16 mouse cellular contexts compared by ENCODE assay signal in genomic region chr17:64489769-64490335, GRCm38 (mm10).
"Had no signal": no experiment of that assay in that cellular context is flagged by ENCODE, and none has a peak within 500 bp of the region (broad histone marks: within the 10 kb centered on the region; RNA-seq: fewer than 3 reads in every experiment).

No protein-coding gene starts in this region.

- H3K27me3 ChIP-seq: limb, embryonic 13.5 days; midbrain, embryonic 13.5 days; neural tube, embryonic 13.5 days had no signal

- H3K36me3 ChIP-seq: limb, embryonic 10.5 days; limb, embryonic 13.5 days; midbrain, embryonic 10.5 days; midbrain, embryonic 13.5 days; neural tube, embryonic 13.5 days had no signal

- H3K4me3 ChIP-seq: limb, embryonic 10.5 days; limb, embryonic 13.5 days; midbrain, embryonic 10.5 days; midbrain, embryonic 13.5 days; myocyte; neural tube, embryonic 13.5 days had no signal

- ATAC-seq: intestine, embryonic 16.5 days; lung, postnatal 0 days had no signal

- DNase-seq: kidney, adult 18-20 months; kidney, adult 9 months; kidney, postnatal 14 days; kidney, postnatal 4 days; lung, embryonic 14.5 days; thymus, adult 18-20 months; thymus, postnatal 4 days had no signal

- H3K4me1 ChIP-seq: limb, embryonic 10.5 days; limb, embryonic 13.5 days; midbrain, embryonic 13.5 days had no signal

- H3K9ac ChIP-seq: limb, embryonic 13.5 days; lung, embryonic 14.5 days; midbrain, embryonic 13.5 days; neural tube, embryonic 13.5 days had no signal

- H3K9me3 ChIP-seq: limb, embryonic 10.5 days; limb, embryonic 13.5 days; midbrain, embryonic 10.5 days; midbrain, embryonic 13.5 days; neural tube, embryonic 13.5 days had no signal

- H3K27ac ChIP-seq: limb, embryonic 10.5 days; limb, embryonic 13.5 days; macrophage; midbrain, embryonic 10.5 days; midbrain, embryonic 13.5 days; neural tube, embryonic 13.5 days had no signal

- H3K4me2 ChIP-seq: limb, embryonic 13.5 days; lung, embryonic 14.5 days; midbrain, embryonic 13.5 days; neural tube, embryonic 13.5 days had no signal
